Mouse (Mus musculus) gastrocnemius, postnatal 36 days (tissue): ENCODE results near the gene Cbx7. TPM values are rescaled to one million over a fixed set of nuclear protein-coding genes. Genes with fewer than 3 reads are reported as not detected.
"Not testable (repeated sequence)": the region's sequence is repeated elsewhere in the genome, so short reads cannot be mapped to it uniquely, and the experiment has no call there.

Source experiments
- DNase-seq, 2 experiments: peaks; one replicate each; pipeline ENCODE4 v3.0.0; 2022
- intact Hi-C: fragments of 180-260 bp; cut with DNase I; formaldehyde crosslinking; loops from one replicate; pipeline ENCODE4 v1.15.1; 2025
- total RNA-seq, 2 experiments: library from RNA; stranded (reverse); gene quantifications; 2 replicates each; pipeline ENCODE4 v1.2.3; 2021

Gene Cbx7
- total RNA-seq, 2 experiments from 2014 or later = 10.8 to 16.8 TPM

DNA sequence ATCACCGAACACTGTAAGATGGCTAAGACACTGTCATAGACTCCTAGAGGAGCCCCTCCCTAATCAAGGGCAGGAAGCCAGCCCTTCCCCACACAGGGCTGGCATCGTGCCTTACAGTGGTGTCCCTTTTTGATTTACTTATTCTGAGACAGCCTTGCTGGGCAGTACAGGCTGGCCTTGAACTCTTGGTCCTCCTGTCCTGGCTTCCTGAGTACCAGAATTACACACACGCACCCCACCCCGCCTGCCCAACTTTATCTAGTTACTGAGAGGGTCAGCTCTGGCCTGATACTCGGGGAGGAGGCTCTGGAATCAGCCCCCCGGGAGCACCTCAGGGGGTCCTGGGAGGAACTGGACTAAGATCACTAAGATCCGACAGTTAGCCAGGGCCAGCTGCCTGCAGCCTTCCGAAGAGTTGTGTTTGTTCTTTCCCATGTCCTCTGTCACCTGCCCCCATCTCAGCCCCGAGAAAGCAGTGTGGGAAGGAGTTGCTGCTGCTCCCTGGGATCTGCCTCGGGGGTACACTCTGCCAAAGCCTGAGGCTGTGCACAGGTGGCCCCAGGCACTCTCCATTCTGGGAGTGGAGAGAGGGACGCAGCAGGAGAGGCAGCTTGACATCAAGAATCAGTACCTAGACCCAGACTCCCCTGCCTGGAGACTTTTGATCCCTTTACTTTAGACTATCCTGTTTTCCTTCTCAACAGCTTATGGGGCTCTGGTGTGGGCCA lies 18.3 kb downstream of the Cbx7 start:
- DNase-seq = no peak
- intact Hi-C loops = loop anchor here (5.0 kb wide), 1 partner anchor 50 kb away; no protein-coding TSS in a partner anchor

DNA sequence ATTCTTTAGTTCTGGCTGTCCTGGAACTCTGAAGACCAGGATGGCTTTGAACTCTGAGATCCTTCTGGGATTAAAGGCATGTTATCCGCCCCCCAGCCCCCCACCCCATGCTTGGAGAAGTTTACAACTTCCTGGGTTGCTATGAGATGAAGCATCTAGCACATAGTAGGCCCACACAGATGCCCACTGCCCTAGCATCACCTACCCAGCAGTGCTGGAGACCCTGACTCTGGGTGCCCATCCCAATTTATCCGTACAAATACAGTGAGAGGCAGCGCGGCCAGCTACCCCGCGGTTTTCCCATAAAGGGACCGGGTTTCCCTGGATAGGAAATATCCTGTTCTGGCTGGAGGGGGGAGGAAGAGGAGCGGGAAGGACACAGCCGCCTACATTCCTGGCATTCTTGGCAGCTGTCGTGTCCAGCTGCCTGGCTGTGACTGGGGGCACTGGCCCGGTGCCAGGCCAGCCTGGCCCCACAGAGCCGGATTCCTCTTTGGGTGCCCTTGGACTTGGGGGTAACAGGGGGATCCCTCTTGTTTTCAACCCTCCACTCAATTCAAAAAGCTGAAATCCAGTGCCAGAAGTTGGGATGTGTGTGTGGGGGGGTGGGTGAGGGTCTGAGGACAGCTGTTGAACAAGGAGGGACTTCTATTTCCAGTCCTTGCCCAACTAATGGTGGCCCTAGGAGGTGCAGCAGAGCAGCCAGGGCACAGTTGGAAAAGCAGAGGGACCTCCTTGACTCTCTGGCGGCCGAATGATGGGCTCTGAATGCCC lies 19.0 kb downstream of the Cbx7 start:
- no peak for DNase-seq
- intact Hi-C loops = loop anchor here (5.0 kb wide), 1 partner anchor 50 kb away; no protein-coding TSS in a partner anchor

DNA sequence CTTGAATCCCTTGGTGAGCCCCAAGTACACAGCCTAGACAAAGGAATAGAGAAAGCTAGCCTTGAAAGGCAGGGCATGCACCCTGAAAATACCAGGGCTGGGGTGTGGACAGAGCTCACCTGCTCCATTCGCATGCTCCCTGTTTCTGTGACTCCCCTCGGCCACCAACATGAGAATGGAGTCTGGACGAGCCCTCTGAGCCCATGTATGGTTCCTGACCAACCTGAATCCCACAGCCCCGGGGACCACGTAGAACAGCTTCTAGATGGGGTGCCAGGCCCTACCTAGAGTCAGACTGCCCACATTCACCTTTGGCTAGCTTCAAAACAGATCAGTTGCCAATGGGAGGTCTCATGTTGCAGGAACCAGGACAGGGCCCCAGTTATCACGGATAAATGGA lies 19.7 kb downstream of the Cbx7 start:
- intact Hi-C loops = loop anchor here (5.0 kb wide), 1 partner anchor 51 kb away; no protein-coding TSS in a partner anchor
- no peak for DNase-seq

DNA sequence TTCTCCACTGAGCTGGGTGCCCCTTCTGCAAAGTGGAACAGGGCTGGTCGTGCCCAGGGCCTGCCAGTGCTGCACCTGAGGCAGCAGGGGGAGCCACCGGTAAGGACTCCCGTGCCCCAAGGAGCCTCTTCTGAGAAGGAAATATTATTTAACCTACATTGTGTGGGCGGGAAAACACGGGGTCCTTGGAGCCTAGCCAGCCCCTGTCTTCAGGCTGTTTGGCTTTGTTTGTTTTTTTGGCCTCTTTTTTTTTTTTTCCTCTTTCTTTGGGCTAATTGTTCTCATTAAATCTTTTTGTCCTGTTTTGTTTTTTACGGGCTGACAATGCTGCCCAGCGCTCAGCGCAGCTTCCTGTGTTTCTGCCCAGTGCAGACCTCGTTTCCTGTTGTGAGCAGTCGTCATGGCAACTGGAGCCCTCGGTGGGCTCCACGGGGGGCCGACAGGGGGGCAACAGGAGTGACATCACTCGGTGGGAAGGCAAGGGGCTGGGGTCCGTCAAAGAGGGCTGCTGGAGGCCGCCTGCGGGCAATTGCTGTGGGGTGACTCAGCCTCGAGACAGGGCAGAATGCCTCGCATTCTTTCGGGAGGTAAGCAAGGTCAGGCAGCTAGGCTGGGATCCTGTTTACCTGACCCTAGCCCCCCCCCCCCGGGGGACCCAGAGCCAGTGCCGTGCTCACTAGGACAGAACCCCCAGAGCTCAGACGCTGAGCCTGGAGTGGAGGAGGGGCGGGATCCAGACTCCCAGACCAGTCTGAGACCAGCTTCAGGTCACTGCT lies 20.5 kb downstream of the Cbx7 start:
- peak in 1 of 2 experiments; percentile 35 for DNase-seq
- intact Hi-C loops = loop anchor here (5.0 kb wide), 1 partner anchor 52 kb away; no protein-coding TSS in a partner anchor

DNA sequence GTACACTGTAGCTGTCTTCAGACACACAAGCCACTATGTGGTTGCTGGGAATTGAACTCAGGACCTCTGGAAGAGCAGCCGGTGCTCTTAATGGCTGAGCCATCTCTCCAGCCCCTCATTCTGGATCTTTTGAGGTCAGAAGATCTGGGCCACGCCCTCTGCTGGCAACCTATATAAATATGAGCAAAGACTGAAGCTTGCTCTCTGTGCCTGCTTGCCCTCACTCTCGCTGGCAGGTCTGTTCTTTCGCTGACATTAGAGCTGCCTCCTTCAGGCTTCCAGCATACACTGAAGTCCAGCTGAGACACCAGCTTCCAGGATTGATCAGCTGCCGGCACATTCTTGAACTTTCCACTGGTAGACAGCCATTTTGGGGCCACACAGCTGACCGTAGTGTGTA lies 23.2 kb downstream of the Cbx7 start:
- DNase-seq = no peak

DNA sequence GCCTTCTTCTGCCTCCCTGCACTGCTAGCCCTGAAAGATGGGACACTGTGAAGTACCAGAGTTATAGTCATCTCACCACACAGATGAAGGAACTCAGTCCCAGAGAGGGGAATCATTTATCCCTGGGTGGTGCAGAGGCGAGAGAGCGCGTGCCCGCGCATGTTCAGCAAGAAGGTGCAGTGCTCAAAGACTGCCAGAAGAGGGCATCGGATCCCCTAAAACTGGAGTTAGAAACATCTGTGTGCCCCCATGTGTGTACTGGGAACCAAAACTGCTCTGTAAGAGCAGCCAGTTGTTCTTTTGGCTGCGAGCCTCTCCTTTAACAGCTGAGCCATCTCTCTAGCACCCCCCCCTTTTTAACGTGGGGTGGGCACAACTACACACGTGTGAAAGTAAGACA lies 24.1 kb downstream of the Cbx7 start:
- no peak for DNase-seq
- intact Hi-C loops = loop anchor here (2.0 kb wide), 1 partner anchor 130 kb away; no protein-coding TSS in a partner anchor

More for the DNA sequence above, 23.2 kb downstream of the Cbx7 start:
- intact Hi-C loops = loop anchor here (2.0 kb wide), 1 partner anchor 129 kb away; no protein-coding TSS in a partner anchor

DNA sequence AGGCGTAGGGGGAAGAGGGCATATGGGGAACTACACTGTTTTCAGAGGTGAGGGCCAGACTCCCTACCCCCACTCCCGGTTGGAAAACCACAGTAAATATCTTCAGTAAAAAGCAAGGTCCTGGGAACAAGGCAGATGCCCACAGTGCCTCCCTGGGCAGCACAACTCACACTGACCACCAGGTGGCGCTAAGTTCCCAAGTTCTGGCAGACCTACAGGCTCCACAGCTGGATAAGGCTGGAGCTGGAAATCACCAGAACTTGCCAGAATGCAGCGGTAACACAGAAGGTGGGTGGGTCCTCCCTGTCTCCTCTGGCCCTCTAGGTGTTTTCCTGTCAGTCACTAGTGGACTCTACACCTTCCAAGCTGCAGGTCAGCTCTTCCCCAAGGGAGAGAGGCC lies 24.9 kb downstream of the Cbx7 start:
- intact Hi-C loops = loop anchor here (2.0 kb wide), 1 partner anchor 131 kb away; no protein-coding TSS in a partner anchor
- peak; percentile 84 to 87 for DNase-seq

DNA sequence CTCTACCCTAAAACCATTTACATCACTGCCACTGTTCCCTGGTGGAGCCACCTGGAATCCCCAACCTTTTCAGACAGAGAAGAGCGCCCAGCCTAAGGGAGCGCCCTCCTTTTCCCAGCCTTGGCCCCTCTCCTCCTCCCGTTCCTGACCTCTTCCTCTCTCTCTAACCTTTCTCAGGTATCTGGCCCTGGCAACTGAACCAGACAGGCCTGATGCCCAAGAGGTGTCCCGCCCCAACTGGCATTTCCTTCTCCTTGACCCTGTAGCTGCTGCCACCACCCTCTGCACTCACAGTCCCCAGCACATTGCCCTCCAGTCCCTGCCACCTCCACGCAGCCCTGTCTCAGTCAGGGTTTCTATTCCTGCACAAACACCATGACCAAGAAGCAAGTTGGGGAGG lies 26.0 kb downstream of the Cbx7 start:
- no peak for DNase-seq
- intact Hi-C loops = no loop called here

DNA sequence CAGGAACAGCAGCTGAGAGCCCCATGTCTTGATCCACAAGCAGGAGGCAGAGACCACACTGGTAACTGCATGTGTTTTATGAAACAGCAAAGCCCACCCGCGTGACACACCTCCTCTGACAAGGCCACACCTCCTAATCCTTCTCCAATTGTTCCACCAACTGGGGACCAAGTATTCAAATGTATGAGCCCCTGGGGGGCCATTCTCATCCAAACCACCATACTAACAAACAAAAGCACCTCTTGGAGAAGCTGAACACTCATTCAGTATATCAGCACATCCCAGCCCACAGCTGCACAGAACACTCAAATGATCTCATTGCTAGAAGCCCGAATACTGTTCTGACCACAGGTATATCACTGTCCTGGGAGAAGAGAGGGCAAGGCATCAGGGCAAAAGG lies 27.3 kb downstream of the Cbx7 start:
- intact Hi-C loops = no loop called here
- no peak for DNase-seq

DNA sequence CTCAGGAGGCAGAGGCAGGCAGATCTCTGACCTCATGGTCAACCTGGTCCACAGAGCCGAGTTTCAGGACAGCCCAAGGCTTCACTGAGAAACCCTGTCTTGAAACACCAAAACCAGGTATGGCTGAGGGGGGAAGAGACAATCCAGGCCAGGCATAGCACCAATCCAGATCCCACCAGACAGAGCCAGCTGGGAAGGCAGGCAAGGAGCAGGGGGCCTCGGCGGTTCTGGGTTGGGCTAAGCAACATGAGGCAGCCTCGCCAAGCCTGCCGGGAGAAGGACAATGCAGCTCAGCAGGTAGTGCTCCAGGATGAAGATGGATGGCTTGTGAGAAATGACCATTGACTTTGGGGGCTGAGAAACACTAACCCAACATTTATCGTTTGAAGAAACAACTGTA lies 28.4 kb downstream of the Cbx7 start:
- DNase-seq = no peak
- intact Hi-C loops = no loop called here

DNA sequence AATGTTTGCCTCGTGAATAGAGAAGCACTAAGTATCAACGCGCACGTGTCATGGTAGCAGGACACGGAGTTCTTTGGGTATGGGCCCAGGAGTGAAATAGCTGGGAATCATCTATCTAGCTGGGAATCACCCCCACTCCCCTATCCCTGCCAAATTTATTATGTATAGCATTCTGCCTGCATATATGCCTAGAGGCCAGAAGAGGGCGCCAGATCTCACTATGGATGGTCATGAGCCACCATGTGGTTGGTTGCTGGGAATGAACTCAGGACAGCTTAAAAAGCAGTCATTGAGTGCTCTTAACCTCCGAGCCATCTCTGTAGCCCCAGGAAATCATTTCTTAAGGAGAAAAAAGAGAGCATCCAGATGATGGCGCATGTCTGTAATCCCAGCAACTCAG lies 30.0 kb downstream of the Cbx7 start:
- no peak for DNase-seq
- intact Hi-C loops = no loop called here

DNA sequence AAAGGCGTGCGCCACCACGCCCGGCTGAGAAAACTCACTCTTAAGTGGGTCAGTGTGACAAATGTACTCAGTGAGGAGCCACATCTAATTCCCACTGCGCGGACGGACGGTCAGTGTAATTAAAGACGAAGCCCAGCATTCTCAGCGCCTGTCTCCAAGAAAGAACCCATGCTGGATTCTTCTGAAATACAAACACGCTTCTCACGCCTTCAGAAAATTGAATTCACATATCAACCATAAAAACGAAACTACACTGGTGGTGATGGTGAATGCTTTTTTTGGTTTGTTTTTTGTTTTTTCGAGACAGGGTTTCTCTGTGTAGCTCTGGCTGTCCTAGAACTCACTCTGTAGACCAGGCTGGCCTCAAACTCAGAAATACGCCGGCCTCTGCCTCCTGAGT lies 31.0 kb downstream of the Cbx7 start:
- DNase-seq = no peak
- intact Hi-C loops = loop anchor here (10.0 kb wide), 1 partner anchor 295 kb away; the partner anchor contains the start of genes AC140267.1 and Mief1

DNA sequence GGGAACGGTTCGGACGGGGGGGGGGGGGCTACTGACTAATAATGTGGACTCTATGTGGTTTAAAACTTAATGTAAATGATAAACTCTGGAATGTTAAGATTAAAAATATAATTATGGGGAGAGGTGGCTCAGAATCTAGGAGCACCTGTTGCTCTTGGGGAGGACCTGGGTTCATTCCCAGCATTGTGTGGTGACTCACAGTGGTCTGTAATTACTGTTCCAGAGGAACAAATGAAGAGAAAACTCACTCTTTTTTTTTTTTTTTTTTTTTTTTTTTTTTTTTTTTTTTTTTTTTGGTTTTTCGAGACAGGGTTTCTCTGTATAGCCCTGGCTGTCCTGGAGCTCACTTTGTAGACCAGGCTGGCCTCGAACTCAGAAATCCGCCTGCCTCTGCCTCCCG lies 31.4 kb downstream of the Cbx7 start:
- intact Hi-C loops = loop anchor here (10.0 kb wide), 1 partner anchor 295 kb away; the partner anchor contains the start of genes AC140267.1 and Mief1
- not testable (repeated sequence) for DNase-seq

DNA sequence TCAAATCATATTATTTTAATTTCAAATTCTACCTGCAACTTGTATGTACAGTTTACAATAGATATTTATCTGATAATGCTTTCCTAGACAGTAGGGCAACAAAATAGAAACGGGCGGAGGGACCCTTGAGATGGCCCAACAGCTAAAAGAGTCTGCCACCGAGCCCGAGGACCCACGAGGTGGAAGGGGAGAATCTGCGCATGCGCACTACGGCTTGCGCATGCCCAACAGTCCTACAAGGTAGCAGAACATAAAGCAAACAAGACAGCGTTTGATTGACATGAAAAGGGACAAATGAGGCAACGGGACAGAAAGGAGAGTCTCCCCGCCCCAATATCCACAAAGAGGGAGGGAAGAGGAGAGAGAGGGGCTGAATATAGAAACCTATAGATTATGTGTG lies 31.9 kb downstream of the Cbx7 start:
- intact Hi-C loops = loop anchor here (10.0 kb wide), 1 partner anchor 296 kb away; the partner anchor contains the start of genes AC140267.1 and Mief1
- DNase-seq = no peak

DNA sequence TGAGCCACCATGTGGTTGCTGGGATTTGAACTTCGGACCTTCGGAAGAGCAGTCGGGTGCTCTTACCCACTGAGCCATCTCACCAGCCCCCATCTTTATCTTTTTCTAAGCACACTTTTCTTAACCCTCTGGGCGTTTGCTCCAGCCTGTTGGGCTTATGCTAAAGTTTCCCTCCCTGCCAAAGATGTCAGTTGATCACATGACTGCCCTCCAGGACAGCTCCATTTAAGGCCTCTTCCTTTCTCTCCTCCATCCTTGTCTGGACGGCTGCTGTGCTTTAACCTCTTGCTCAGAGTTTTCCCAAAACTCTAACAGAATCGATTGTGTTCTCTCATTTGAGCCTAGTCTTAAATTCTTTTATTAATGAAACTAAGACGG lies 34.6 kb downstream of the Cbx7 start:
- intact Hi-C loops = loop anchor here (10.0 kb wide), 1 partner anchor 298 kb away; the partner anchor contains the start of genes AC140267.1 and Mief1
- DNase-seq = no peak

DNA sequence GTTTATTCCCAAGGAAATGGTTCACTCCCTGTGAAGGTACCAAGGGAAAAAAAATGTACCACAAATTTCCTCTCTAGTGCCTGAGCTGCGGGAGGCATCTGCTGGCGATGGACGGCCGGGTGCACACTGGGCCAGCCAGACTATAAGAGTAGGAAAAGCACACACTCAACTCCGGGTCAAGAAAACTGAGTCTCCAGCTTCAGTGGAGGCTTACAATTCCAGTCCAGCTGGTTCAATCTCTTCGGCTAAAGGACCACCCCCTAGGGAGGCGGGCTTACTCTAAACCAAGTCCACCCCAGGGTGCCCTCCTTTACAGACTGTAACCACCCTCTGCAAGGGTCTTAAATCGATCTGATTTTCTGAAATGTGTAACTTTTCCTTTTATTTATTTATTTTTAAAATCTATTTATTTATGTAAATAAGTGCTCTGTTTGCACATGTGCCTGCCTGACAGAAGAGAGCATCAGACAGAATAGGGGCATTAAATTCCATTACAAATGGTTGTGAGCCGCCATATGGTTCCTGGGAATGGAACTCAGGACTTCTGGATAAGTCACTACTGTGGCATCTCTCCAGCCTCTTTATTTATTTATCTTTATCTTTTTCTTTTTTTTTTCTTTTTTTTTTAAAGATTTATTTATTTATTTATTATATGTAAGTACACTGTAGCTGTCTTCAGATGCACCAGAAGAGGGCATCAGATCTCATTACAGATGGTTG lies 35.1 kb downstream of the Cbx7 start:
- intact Hi-C loops = loop anchor here (10.0 kb wide), 1 partner anchor 299 kb away; the partner anchor contains the start of genes AC140267.1 and Mief1
- DNase-seq = no peak

DNA sequence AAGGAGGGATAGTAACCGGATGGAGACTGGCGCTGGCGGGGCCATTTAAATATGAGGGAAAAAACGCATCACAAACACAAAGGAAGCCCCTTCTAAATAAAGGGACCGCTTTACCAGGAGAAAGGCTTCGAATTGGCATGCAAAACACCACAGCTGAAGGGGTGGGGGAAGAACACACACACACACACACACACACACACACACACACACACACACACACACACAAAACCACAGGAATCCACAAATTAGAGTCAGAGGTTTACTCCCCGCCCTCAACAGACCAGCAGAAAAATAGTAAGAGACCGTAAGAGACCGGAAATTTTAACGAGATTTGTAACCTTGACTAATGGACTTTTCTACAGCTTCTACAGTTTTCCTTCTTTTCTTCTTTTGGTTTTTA lies 36.1 kb downstream of the Cbx7 start:
- intact Hi-C loops = loop anchor here (10.0 kb wide), 1 partner anchor 300 kb away; the partner anchor contains the start of genes AC140267.1 and Mief1
- no peak for DNase-seq

DNA sequence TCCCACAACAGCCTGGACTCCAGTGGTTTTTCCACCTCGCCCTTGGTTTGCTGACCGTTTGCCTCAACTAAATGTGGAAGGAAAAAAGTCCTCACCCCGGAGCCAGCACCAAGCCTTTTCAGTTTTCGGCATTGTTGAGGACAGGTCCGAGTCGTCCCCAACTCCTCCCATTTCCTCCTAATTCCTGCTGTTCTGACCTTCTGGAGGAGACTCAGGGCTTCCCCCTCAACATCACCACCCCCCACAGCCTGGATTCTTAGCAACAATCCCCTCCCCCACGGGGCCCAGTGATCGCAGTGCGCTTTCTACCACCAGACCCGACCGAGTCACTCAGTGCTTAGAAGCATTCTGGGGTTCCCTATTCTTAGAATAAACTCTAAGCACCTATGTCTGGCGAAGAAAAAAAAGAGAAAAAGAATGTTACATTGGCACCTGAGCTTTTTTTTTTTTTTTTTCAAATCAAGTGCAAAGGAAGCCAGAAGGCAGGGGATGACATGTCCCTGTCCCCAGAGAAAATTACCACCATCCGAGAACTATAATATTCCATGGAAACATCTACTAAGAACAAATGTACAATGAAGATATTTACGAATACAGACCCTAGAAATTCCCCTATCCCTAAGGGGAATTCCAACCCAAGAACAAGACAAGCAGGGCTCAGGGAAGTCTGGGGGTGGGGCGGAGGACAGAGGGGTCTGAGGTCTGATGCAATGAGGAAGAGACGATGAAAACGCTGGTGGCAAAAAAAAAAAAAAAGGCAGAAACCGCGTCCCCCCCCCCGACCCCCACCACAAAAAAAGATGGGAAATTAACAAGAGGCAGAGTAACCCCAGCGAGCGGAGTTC lies 37.0 kb downstream of the Cbx7 start:
- intact Hi-C loops = loop anchor here (10.0 kb wide), 1 partner anchor 301 kb away; the partner anchor contains the start of genes AC140267.1 and Mief1
- DNase-seq = no peak
